Mouse (Mus musculus) heart, adult 2 months (tissue): ENCODE data around the gene Treml1.

Experiments
- CTCF ChIP-seq: fragments of 200-600 bp; IDR thresholded peaks from 2 replicates; pipeline ENCODE4 v1.8.1; 2022; ENCODE audit warnings: antibody characterized with exemption, mild to moderate bottlenecking, moderate library complexity
- EP300 ChIP-seq: fragments of 200-500 bp; IDR thresholded peaks from 2 replicates; pipeline ENCODE4 v1.6.1; 2011; ENCODE audit warnings: low read depth, low read length, control low read depth; ENCODE audit not compliant: insufficient read depth
- POLR2A ChIP-seq: fragments of 200-500 bp; IDR thresholded peaks from 2 replicates; pipeline ENCODE4 v1.6.1; 2011; ENCODE audit warnings: mild to moderate bottlenecking, low read depth, low read length, control low read depth; ENCODE audit not compliant: insufficient read depth

GRCm38 (mm10) chr17:48323236-48323635 lies 36.5 kb upstream of the Treml1 start:
- TF ChIP-seq CTCF (no peak), POLR2A (no peak), EP300 (no peak)
